Mouse (Mus musculus): ENCODE measurements at regions not wholly inside any gene's neighbourhood (a gene's known extent, or its start where the extent isn't known, plus 50 kb on each side); places are given as distances from the start of the nearest gene placed in this dataset.

- Histone ChIP-seq H3K9ac (replicated peaks) (no peak overlapping the region), H3K4me2 (ENCODE audit: low read depth) (no peak overlapping the region), H3K27ac (no peak overlapping the region), H3K4me1 (replicated peaks; ENCODE audit: control insufficient read depth in 2 of 2, insufficient read depth in 2 of 2, low read length in 1 of 2) (no peaks in the 10 kb centered on the region; a peak in 1 of 4 replicates), H3K4me3 (ENCODE audit: insufficient read depth in 1 of 2, low read depth in 2 of 2, low read length in 2 of 2) (no peak overlapping the region), H3K36me3 (replicated peaks; ENCODE audit: control insufficient read depth, insufficient read depth, low read depth) (no peaks in the 10 kb centered on the region), H3K9me3 (ENCODE audit: control insufficient read depth, low read length) (no peaks in the 10 kb centered on the region), H3K27me3 (ENCODE audit: control insufficient read depth, insufficient read depth, low read length) (no peaks in the 10 kb centered on the region)
- TF ChIP-seq CTCF (IDR thresholded peaks at IDR 0.05; ENCODE audit: low read depth) (no peak), EP300 (IDR thresholded peaks at IDR 0.05; ENCODE audit: low read depth) (no peak)
- DNase-seq (ENCODE audit: low read depth in 3 of 3, low spot score in 3 of 3), result no peak
- WGBS (ENCODE audit: insufficient replicate concordance), result 30% methylated on average over 4 of the region's 4 CpGs
- peak; percentile 53; the same call in 1 of the 2 replicates for ATAC-seq (ENCODE audit: insufficient read depth)
Measured at GRCm38 (mm10) chr15:59207976-59208375, 318.9 kb downstream of the Gm49356 start.

DNA sequence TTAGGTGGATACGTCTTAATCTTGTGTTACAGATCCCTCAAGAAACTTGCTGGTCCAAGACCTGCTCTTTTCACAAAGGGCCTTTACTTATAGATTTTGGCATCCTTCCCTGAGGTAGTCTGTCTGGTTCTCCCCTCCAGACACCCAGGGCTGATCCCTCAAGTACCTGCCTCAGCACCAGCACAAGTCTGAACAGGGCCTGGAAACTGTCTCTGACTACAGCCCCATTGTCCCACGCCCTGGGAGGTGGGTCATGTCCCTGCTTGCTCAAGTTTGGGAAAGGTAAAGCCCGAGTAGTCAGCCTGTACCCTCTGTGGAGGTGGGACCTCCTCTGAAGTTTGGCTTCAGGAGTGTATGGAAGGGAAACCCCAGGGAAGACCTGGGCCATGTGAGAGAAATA is 323.3 kb downstream of the Gm49356 start:
- no peaks in the 10 kb centered on the region for H3K27me3 ChIP-seq (ENCODE audit: control insufficient read depth, insufficient read depth, low read length)
- no peak overlapping the region for H3K9ac ChIP-seq (replicated peaks)
- ATAC-seq (ENCODE audit: insufficient read depth) (no peak), DNase-seq (ENCODE audit: low read depth in 3 of 3, low spot score in 3 of 3) (no peak)
- no peaks in the 10 kb centered on the region; a peak in 1 of 4 replicates for H3K4me1 ChIP-seq (replicated peaks; ENCODE audit: control insufficient read depth in 2 of 2, insufficient read depth in 2 of 2, low read length in 1 of 2)
- H3K4me3 ChIP-seq (ENCODE audit: insufficient read depth in 1 of 2, low read depth in 2 of 2, low read length in 2 of 2), result no peak overlapping the region
- H3K36me3 ChIP-seq (replicated peaks; ENCODE audit: control insufficient read depth, insufficient read depth, low read depth), result no peaks in the 10 kb centered on the region
- no peak overlapping the region for H3K4me2 ChIP-seq (ENCODE audit: low read depth)
- WGBS (ENCODE audit: insufficient replicate concordance), result 52% methylated on average over 3 of the region's 3 CpGs
- no peak overlapping the region for H3K27ac ChIP-seq
- TF ChIP-seq CTCF (IDR thresholded peaks at IDR 0.05; ENCODE audit: low read depth) (no peak), EP300 (IDR thresholded peaks at IDR 0.05; ENCODE audit: low read depth) (no peak)
- no peaks in the 10 kb centered on the region for H3K9me3 ChIP-seq (ENCODE audit: control insufficient read depth, low read length)

DNA sequence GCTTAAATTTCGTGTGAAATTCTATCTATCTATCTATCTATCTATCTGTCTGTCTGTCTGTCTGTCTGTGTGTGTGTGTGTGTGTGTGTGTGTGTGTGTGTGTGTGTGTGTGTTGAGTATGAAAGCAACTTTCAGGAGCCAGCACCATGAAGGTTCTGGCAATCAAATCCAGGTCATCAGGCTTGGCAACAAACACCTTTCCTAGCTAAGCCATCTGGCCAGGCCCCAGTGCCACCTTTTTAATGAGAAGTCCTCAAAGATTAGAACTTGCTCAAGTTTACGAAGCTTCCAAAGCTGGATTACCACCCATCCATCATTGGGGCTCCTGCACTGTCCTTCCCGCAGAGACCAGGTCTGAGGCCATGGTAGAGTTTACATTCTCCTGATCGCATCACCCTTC is 325.0 kb downstream of the Gm49356 start:
- TF ChIP-seq EP300 (IDR thresholded peaks at IDR 0.05; ENCODE audit: low read depth), result no peak
- TF ChIP-seq CTCF (IDR thresholded peaks at IDR 0.05; ENCODE audit: low read depth), result no peak
- Histone ChIP-seq H3K4me3 (ENCODE audit: insufficient read depth in 1 of 2, low read depth in 2 of 2, low read length in 2 of 2) (no peak overlapping the region), H3K9me3 (ENCODE audit: control insufficient read depth, low read length) (no peaks in the 10 kb centered on the region), H3K4me2 (ENCODE audit: low read depth) (no peak overlapping the region), H3K27me3 (ENCODE audit: control insufficient read depth, insufficient read depth, low read length) (no peaks in the 10 kb centered on the region), H3K9ac (replicated peaks) (no peak overlapping the region), H3K27ac (no peak overlapping the region), H3K36me3 (replicated peaks; ENCODE audit: control insufficient read depth, insufficient read depth, low read depth) (no peaks in the 10 kb centered on the region), H3K4me1 (replicated peaks; ENCODE audit: control insufficient read depth in 2 of 2, insufficient read depth in 2 of 2, low read length in 1 of 2) (no peaks in the 10 kb centered on the region)
- ATAC-seq (ENCODE audit: insufficient read depth) (no peak), DNase-seq (ENCODE audit: low read depth in 3 of 3, low spot score in 3 of 3) (no peak)
- WGBS (ENCODE audit: insufficient replicate concordance), result 61% methylated on average over 4 of the region's 4 CpGs

GRCm38 (mm10) chr15:59215239-59215638 is 326.1 kb downstream of the Gm49356 start:
- WGBS (ENCODE audit: insufficient replicate concordance), result 53% methylated on average over 4 of the region's 4 CpGs
- Histone ChIP-seq H3K27ac (no peak overlapping the region), H3K4me2 (ENCODE audit: low read depth) (no peak overlapping the region), H3K27me3 (ENCODE audit: control insufficient read depth, insufficient read depth, low read length) (no peaks in the 10 kb centered on the region), H3K9me3 (ENCODE audit: control insufficient read depth, low read length) (no peaks in the 10 kb centered on the region), H3K36me3 (replicated peaks; ENCODE audit: control insufficient read depth, insufficient read depth, low read depth) (no peaks in the 10 kb centered on the region), H3K4me3 (ENCODE audit: insufficient read depth in 1 of 2, low read depth in 2 of 2, low read length in 2 of 2) (no peak overlapping the region), H3K9ac (replicated peaks) (no peak overlapping the region), H3K4me1 (replicated peaks; ENCODE audit: control insufficient read depth in 2 of 2, insufficient read depth in 2 of 2, low read length in 1 of 2) (no peaks in the 10 kb centered on the region)
- TF ChIP-seq CTCF (IDR thresholded peaks at IDR 0.05; ENCODE audit: low read depth) (no peak), EP300 (IDR thresholded peaks at IDR 0.05; ENCODE audit: low read depth) (no peak)
- DNase-seq (ENCODE audit: low read depth in 3 of 3, low spot score in 3 of 3), result no peak
- ATAC-seq (ENCODE audit: insufficient read depth), result no peak

DNA sequence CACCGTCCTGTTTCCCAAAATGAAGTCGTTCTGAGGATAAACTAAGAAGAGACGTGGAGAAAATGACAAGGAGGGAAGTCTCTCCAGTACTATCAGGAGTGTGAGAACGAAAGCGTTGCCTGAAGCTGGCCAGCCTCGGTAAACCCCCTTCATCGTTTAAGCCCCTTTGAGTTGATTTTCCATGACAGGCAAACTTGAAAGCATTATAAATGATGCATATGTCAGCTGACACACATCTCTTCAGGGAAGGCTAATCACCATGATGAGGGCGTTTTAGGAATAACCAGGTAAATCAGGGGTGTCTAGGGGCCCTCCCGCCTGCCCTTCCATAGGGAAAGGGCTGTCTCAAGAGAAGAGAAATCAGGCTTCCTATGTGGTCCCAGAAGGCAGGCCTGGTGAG is 328.4 kb downstream of the Gm49356 start:
- DNase-seq (ENCODE audit: low read depth in 3 of 3, low spot score in 3 of 3) (no peak), ATAC-seq (ENCODE audit: insufficient read depth) (no peak)
- no peaks in the 10 kb centered on the region for H3K27me3 ChIP-seq (ENCODE audit: control insufficient read depth, insufficient read depth, low read length)
- H3K9me3 ChIP-seq (ENCODE audit: control insufficient read depth, low read length), result no peaks in the 10 kb centered on the region
- H3K36me3 ChIP-seq (replicated peaks; ENCODE audit: control insufficient read depth, insufficient read depth, low read depth), result no peaks in the 10 kb centered on the region
- H3K4me1 ChIP-seq (replicated peaks; ENCODE audit: control insufficient read depth in 2 of 2, insufficient read depth in 2 of 2, low read length in 1 of 2), result no peaks in the 10 kb centered on the region
- no peak overlapping the region for H3K4me3 ChIP-seq (ENCODE audit: insufficient read depth in 1 of 2, low read depth in 2 of 2, low read length in 2 of 2)
- H3K9ac ChIP-seq (replicated peaks), result no peak overlapping the region
- H3K4me2 ChIP-seq (ENCODE audit: low read depth), result no peak overlapping the region
- 72% methylated on average over 9 of the region's 9 CpGs for WGBS (ENCODE audit: insufficient replicate concordance)
- no peak overlapping the region for H3K27ac ChIP-seq
- no peak for TF ChIP-seq CTCF (IDR thresholded peaks at IDR 0.05; ENCODE audit: low read depth)
- no peak for TF ChIP-seq EP300 (IDR thresholded peaks at IDR 0.05; ENCODE audit: low read depth)
